ENCODE assay signal across 14 mouse cellular contexts in the genomic region with DNA sequence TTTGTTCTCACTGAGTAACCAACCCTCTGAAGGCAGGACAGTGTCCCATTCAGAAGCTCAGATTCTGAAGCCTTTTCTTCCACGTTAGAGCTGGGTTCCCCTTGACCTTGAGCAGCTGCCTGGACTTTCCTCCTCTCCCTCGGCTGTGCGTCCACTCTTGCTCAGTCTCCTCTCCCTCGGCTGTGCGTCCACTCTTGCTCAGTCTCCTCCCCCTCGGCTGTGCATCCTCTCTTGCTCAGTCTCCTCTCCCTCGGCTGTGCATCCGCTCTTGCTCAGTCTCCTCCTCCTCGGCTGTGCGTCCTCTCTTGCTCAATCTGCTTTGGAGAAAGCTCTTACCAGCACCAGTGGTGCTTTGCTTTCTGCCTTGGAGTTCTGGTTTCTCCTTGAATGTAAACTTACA.
DNase-seq lines count a peak whose midpoint lies in the region; ATAC-seq lines count a peak whose summit lies in the region.
"Had no signal": no experiment of that assay in that cellular context is flagged by ENCODE, and none has a peak within 500 bp of the region (broad histone marks: within the 10 kb centered on the region; RNA-seq: fewer than 3 reads in every experiment).

No protein-coding gene starts in this region.

- H3K9ac ChIP-seq in intestine, embryonic 16.5 days (ENCODE audit: low read depth, low read length) = no peak overlapping the region
- H3K9ac ChIP-seq: midbrain, embryonic 13.5 days had no signal

- no peak overlapping the region for H3K27ac ChIP-seq in intestine, embryonic 16.5 days (ENCODE audit: low read length)
- H3K27ac ChIP-seq: midbrain, embryonic 13.5 days had no signal

- H3K27me3 ChIP-seq in intestine, embryonic 16.5 days (replicated peaks; ENCODE audit: control insufficient read depth, insufficient read depth, low read length) = no peaks in the 10 kb centered on the region
- H3K27me3 ChIP-seq: midbrain, embryonic 13.5 days had no signal

- DNase-seq in frontal cortex, postnatal 10 days (ENCODE audit: low spot score in 2 of 2) = no peak
- peak; percentile 41 to 46 for DNase-seq in left cerebral cortex, adult 18-20 months (ENCODE audit: low spot score in 2 of 2)
- no peak for DNase-seq in left cerebral cortex, adult 11 months (ENCODE audit: low spot score)
- DNase-seq in R1 (ENCODE audit: low read depth, low spot score) = peak; percentile 71
- DNase-seq in cerebellum, postnatal 36 days = peak; percentile 55 to 62
- no peak for DNase-seq in embryo, embryonic 9.5 days (ENCODE audit: extremely low spot score)
- DNase-seq: gastrocnemius, postnatal 25 days; kidney, adult 18-20 months; lung, adult 18-20 months; thymus, adult 18-20 months had no signal

- WGBS in intestine, embryonic 16.5 days = 62% methylated on average over 10 of the region's 10 CpGs

- H3K9me3 ChIP-seq in intestine, embryonic 16.5 days (ENCODE audit: control insufficient read depth, low read length) = no peaks in the 10 kb centered on the region
- H3K9me3 ChIP-seq: midbrain, embryonic 13.5 days had no signal

- H3K4me1 ChIP-seq in intestine, embryonic 16.5 days (ENCODE audit: control insufficient read depth, insufficient read depth, low read length) = no peaks in the 10 kb centered on the region
- H3K4me1 ChIP-seq: midbrain, embryonic 13.5 days had no signal

- ATAC-seq in frontal cortex, adult (ENCODE audit: low TSS enrichment) = peak; percentile 97
- ATAC-seq in intestine, embryonic 16.5 days = no peak
- ATAC-seq: midbrain, embryonic 13.5 days had no signal

- H3K36me3 ChIP-seq in intestine, embryonic 16.5 days (ENCODE audit: control insufficient read depth, insufficient read depth, low read length) = no peaks in the 10 kb centered on the region

- H3K4me2 ChIP-seq in intestine, embryonic 16.5 days (ENCODE audit: low read depth, low read length) = no peak overlapping the region
- H3K4me2 ChIP-seq: midbrain, embryonic 13.5 days had no signal

- H3K4me3 ChIP-seq in intestine, embryonic 16.5 days (ENCODE audit: low read length) = no peak overlapping the region
- H3K4me3 ChIP-seq: erythroblast, embryonic 14.5 days; midbrain, embryonic 13.5 days had no signal

Comparison
In these comparisons a context has a peak if more than half of its experiments do, and no peak if none do; other contexts are left out.
1. DNase-seq: peak in left cerebral cortex, adult 18-20 months (2 of 2), R1 (single experiment) and cerebellum, postnatal 36 days (2 of 2); none in frontal cortex, postnatal 10 days (0 of 2), left cerebral cortex, adult 11 months (single experiment) and embryo, embryonic 9.5 days (single experiment).